Mouse (Mus musculus) intestine, embryonic 14.5 days (tissue): Measurements from ENCODE around the gene Fgfr2. TPM values are rescaled to one million over a fixed set of nuclear protein-coding genes. Genes with fewer than 3 reads are reported as not detected.

Experiments used
- ATAC-seq: fragments of 200-750 bp; cut with Nextera tagmentation; replicated peaks from 2 replicates; pipeline ENCODE4 v1.8.0; 2017; ENCODE audit warnings: low read depth, moderate number of reproducible peaks, moderate TSS enrichment, moderate library complexity; ENCODE audit not compliant: low FRiP score, low TSS enrichment
- DNase-seq: peaks from one replicate; pipeline ENCODE4 v3.0.0-alpha.2; 2018; ENCODE audit warnings: low spot score
- H3K27ac ChIP-seq: fragments of 300-500 bp; sonication (generic); 2 replicates; pipeline ENCODE4 v1.5.1; 2014; ENCODE audit warnings: low read depth, mild to moderate bottlenecking, control low read depth
- H3K27me3 ChIP-seq: fragments of 300-500 bp; sonication (generic); replicated peaks from 2 replicates; pipeline ENCODE4 v1.6.1; 2014; ENCODE audit warnings: low read length, control low read depth; ENCODE audit not compliant: control insufficient read depth, insufficient read depth
- H3K36me3 ChIP-seq: fragments of 300-500 bp; sonication (generic); 2 replicates; pipeline ENCODE4 v1.6.1; 2014; ENCODE audit warnings: low read length, control low read depth; ENCODE audit not compliant: control insufficient read depth, insufficient read depth
- H3K4me1 ChIP-seq: fragments of 300-500 bp; sonication (generic); replicated peaks from 2 replicates; pipeline ENCODE4 v1.6.1; 2014; ENCODE audit warnings: low read length, control low read depth, mixed read lengths; ENCODE audit not compliant: control insufficient read depth, insufficient read depth
- H3K4me2 ChIP-seq: fragments of 300-500 bp; sonication (generic); 2 replicates; pipeline ENCODE4 v1.6.1; 2014; ENCODE audit warnings: low read length
- H3K4me3 ChIP-seq: fragments of 300-500 bp; sonication (generic); 2 replicates; pipeline ENCODE4 v1.5.1; 2014; ENCODE audit warnings: low read depth, low read length, control low read depth, mixed read lengths
- H3K9ac ChIP-seq: fragments of 300-500 bp; sonication (generic); 2 replicates; pipeline ENCODE4 v1.6.1; 2014; ENCODE audit warnings: mild to moderate bottlenecking, low read length
- H3K9me3 ChIP-seq: fragments of 300-500 bp; sonication (generic); 2 replicates; pipeline ENCODE4 v1.6.1; 2016; ENCODE audit warnings: low read length, control low read depth; ENCODE audit not compliant: control insufficient read depth
- WGBS: fragments of 180-500 bp; shearing (Covaris S2); extraction: QIAGEN DNeasy Blood & Tissue Kit; methylation state at CpG from one replicate; pipeline ENCODE4 v1.1.7; 2014; 5-methylcytosine and 5-hydroxymethylcytosine counted together
- polyA plus RNA-seq: library from polyadenylated mRNA; unstranded; fragments of >200 nt; fragmentation: Nextera tagmentation; extraction: Ambion mirVana; gene quantifications from 2 replicates; pipeline ENCODE4 v1.2.1, GENCODE M21; 2014

Gene Fgfr2
- polyA plus RNA-seq, 1 experiment from 2014 or later = 105 TPM

- Histone ChIP-seq H3K36me3 (no peaks in the 10 kb centered on the region), H3K9ac (no peak overlapping the region), H3K4me2 (no peak overlapping the region), H3K4me1 (no peaks in the 10 kb centered on the region), H3K9me3 (peaks cover 10% of the 10 kb centered on the region), H3K4me3 (no peak overlapping the region), H3K27ac (no peak overlapping the region), H3K27me3 (no peaks in the 10 kb centered on the region)
- DNase-seq (no peak), ATAC-seq (no peak)
- 100% methylated on average over 2 of the region's 2 CpGs for WGBS
Measured at GRCm38 (mm10) chr7:131007221-131007620, 2115.9 kb downstream of the Fgfr2 start.

DNA sequence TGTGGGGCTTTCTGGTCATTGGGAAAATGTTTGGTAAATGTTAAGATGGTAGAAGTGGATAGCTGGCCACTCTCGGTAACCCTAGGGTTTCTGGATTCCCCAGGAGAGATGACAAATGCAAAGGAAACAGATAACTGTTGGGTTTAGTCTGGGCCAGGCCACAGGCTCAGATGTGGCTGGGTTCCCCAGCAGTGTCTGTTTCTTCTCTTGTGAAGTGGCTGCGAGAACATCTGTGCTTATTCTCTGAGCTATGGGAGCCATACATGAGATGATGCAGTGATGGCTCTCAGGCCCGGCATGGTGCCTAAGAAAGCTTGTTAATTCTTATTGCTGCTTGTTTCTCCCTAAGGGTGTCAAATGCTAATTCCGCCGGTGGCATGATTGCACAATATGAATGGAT is 2119.1 kb downstream of the Fgfr2 start:
- 73% methylated on average over 5 of the region's 5 CpGs for WGBS
- no peak for ATAC-seq
- H3K4me2 ChIP-seq = no peak overlapping the region
- no peaks in the 10 kb centered on the region for H3K27me3 ChIP-seq
- H3K9ac ChIP-seq = no peak overlapping the region
- no peak overlapping the region for H3K4me3 ChIP-seq
- DNase-seq = no peak
- H3K4me1 ChIP-seq = no peaks in the 10 kb centered on the region; the same call in 1 of the 2 replicates
- H3K27ac ChIP-seq = no peak overlapping the region
- no peaks in the 10 kb centered on the region for H3K36me3 ChIP-seq
- H3K9me3 ChIP-seq = peaks cover 10% of the 10 kb centered on the region

DNA sequence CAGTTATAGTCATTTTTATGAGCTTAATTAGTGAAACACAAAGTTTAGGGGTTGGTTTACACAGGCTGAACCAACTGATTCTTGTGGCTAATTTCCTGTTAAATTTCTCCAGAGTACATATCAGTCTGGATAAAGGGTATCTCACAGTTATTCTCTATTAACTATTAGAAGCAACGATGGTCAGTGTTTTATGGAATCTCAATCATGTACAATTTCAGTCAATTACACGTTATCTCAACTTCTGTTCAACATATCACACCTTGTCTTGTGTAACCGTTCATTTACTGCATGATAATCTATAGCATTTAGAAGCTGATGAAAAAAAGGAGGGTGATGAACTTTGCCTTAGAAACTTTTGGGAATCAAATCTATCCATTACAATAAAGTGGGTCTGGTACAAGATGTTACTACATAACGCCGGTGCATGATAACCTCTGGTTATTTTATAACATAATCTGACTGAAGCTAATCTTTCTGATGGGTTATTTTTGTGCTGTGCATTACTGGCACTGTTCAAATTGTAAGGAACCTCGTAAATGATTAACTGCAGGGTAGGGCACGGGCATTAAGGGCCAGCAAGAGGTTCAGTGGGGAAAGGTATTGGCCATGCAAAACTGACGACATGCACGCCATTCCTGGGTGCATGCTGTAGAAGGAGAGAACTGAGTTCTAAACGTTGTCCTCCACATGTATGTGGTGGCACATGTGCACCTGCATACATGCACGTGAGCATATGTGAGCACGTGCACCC is 2121.0 kb downstream of the Fgfr2 start:
- no peak for DNase-seq
- 74% methylated on average over 12 of the region's 12 CpGs for WGBS
- peak; percentile 86 for ATAC-seq

GRCm38 (mm10) chr7:130993907-130994306 is 2129.2 kb downstream of the Fgfr2 start:
- no peaks in the 10 kb centered on the region for H3K9me3 ChIP-seq
- ATAC-seq = no peak

More for the DNA sequence above, 2121.0 kb downstream of the Fgfr2 start:
- peaks cover 10% of the 10 kb centered on the region for H3K9me3 ChIP-seq
- no peak overlapping the region for H3K4me2 ChIP-seq
- no peak overlapping the region for H3K27ac ChIP-seq
- H3K36me3 ChIP-seq = no peaks in the 10 kb centered on the region
- no peaks in the 10 kb centered on the region for H3K27me3 ChIP-seq
- no peak overlapping the region for H3K4me3 ChIP-seq
- no peak overlapping the region for H3K9ac ChIP-seq
- no peaks in the 10 kb centered on the region; the same call in 1 of the 2 replicates for H3K4me1 ChIP-seq

GRCm38 (mm10) chr7:130991174-130991789 is 2131.9 kb downstream of the Fgfr2 start:
- Histone ChIP-seq H3K9me3 (no peaks in the 10 kb centered on the region), H3K27ac (no peak overlapping the region), H3K4me1 (peaks cover 5% of the 10 kb centered on the region; the same call in 1 of the 2 replicates), H3K9ac (no peak overlapping the region), H3K4me2 (no peak overlapping the region), H3K4me3 (no peak overlapping the region), H3K36me3 (no peaks in the 10 kb centered on the region), H3K27me3 (no peaks in the 10 kb centered on the region)
- no peak for DNase-seq
- WGBS = 84% methylated on average over 13 of the region's 13 CpGs
- ATAC-seq = 0 out of 2 replicates have a peak, but pooled peaks have one; percentile 53

More at GRCm38 (mm10) chr7:130993907-130994306, 2129.2 kb downstream of the Fgfr2 start:
- no peak overlapping the region for H3K4me3 ChIP-seq
- H3K4me1 ChIP-seq = no peaks in the 10 kb centered on the region
- no peak overlapping the region for H3K9ac ChIP-seq
- no peaks in the 10 kb centered on the region for H3K27me3 ChIP-seq
- no peak overlapping the region for H3K27ac ChIP-seq
- 52% methylated on average over 8 of the region's 8 CpGs for WGBS
- no peak for DNase-seq
- H3K36me3 ChIP-seq = no peaks in the 10 kb centered on the region
- no peak overlapping the region for H3K4me2 ChIP-seq

GRCm38 (mm10) chr7:130989371-130989770 is 2133.8 kb downstream of the Fgfr2 start:
- Histone ChIP-seq H3K4me2 (no peak overlapping the region), H3K9me3 (no peaks in the 10 kb centered on the region), H3K27ac (no peak overlapping the region), H3K36me3 (no peaks in the 10 kb centered on the region), H3K4me1 (peaks cover 12% of the 10 kb centered on the region; the same call in 1 of the 2 replicates), H3K27me3 (no peaks in the 10 kb centered on the region), H3K9ac (no peak overlapping the region), H3K4me3 (no peak overlapping the region)
- no peak for ATAC-seq
- WGBS = 62% methylated on average over 3 of the region's 3 CpGs
- DNase-seq = no peak

- no peak for DNase-seq
- H3K36me3 ChIP-seq = no peaks in the 10 kb centered on the region
Measured at GRCm38 (mm10) chr7:130988146-130988545, 2135.0 kb downstream of the Fgfr2 start.

GRCm38 (mm10) chr7:130985716-130986115 is 2137.4 kb downstream of the Fgfr2 start:
- no peak overlapping the region for H3K4me3 ChIP-seq
- H3K36me3 ChIP-seq = no peaks in the 10 kb centered on the region
- H3K4me1 ChIP-seq = peaks cover 12% of the 10 kb centered on the region; the same call in 1 of the 2 replicates
- no peak overlapping the region for H3K9ac ChIP-seq
- no peak overlapping the region for H3K27ac ChIP-seq
- no peak overlapping the region for H3K4me2 ChIP-seq
- 53% methylated on average over 3 of the region's 3 CpGs for WGBS
- DNase-seq (no peak), ATAC-seq (no peak)
- H3K9me3 ChIP-seq = no peaks in the 10 kb centered on the region
- no peaks in the 10 kb centered on the region for H3K27me3 ChIP-seq

More at GRCm38 (mm10) chr7:130988146-130988545, 2135.0 kb downstream of the Fgfr2 start:
- Histone ChIP-seq H3K4me2 (no peak overlapping the region), H3K4me1 (peaks cover 12% of the 10 kb centered on the region; the same call in 1 of the 2 replicates), H3K4me3 (no peak overlapping the region), H3K9me3 (no peaks in the 10 kb centered on the region), H3K27me3 (no peaks in the 10 kb centered on the region), H3K27ac (no peak overlapping the region), H3K9ac (no peak overlapping the region)
- no peak for ATAC-seq
- 59% methylated on average over 5 of the region's 5 CpGs for WGBS
